Mouse (Mus musculus) forebrain, embryonic 13.5 days (tissue): ENCODE results near the gene Fryl. TPM values are rescaled to one million over a fixed set of nuclear protein-coding genes. Genes with fewer than 3 reads are reported as not detected.

Experiments
- ATAC-seq: fragments of 200-750 bp; cut with Nextera tagmentation; 2 replicates; pipeline ENCODE4 v1.8.0; 2017
- H3K27ac ChIP-seq: fragments of 300-500 bp; sonication (generic); 2 replicates; pipeline ENCODE4 v1.5.1; 2015; ENCODE audit warnings: inconsistent platforms, mild to moderate bottlenecking, moderate library complexity
- H3K27me3 ChIP-seq: fragments of 300-500 bp; sonication (generic); 2 replicates; pipeline ENCODE4 v1.6.1; 2015; ENCODE audit warnings: mild to moderate bottlenecking, inconsistent platforms
- H3K36me3 ChIP-seq: fragments of 300-500 bp; sonication (generic); 2 replicates; pipeline ENCODE4 v1.6.1; 2015; ENCODE audit warnings: mild to moderate bottlenecking, inconsistent platforms; ENCODE audit not compliant: poor library complexity, severe bottlenecking
- H3K4me1 ChIP-seq: fragments of 300-500 bp; sonication (generic); 2 replicates; pipeline ENCODE4 v1.6.1; 2015; ENCODE audit warnings: inconsistent platforms
- H3K4me2 ChIP-seq: fragments of 300-500 bp; sonication (generic); 2 replicates; pipeline ENCODE4 v1.6.1; 2015; ENCODE audit warnings: inconsistent platforms, mild to moderate bottlenecking, moderate library complexity
- H3K4me3 ChIP-seq: fragments of 300-500 bp; sonication (generic); 2 replicates; pipeline ENCODE4 v1.5.1; 2015; ENCODE audit warnings: mild to moderate bottlenecking, inconsistent platforms
- H3K9ac ChIP-seq: fragments of 300-500 bp; sonication (generic); 2 replicates; pipeline ENCODE4 v1.6.1; 2015; ENCODE audit warnings: mild to moderate bottlenecking, inconsistent platforms
- H3K9me3 ChIP-seq: fragments of 300-500 bp; sonication (generic); replicated peaks from 2 replicates; pipeline ENCODE4 v1.6.1; 2016; ENCODE audit warnings: inconsistent platforms
- WGBS: fragments of 180-500 bp; shearing (Covaris S2); methylation state at CpG from one replicate; pipeline ENCODE4 v1.1.7; 2015; 5-methylcytosine and 5-hydroxymethylcytosine counted together
- polyA plus RNA-seq: library from polyadenylated mRNA; unstranded; fragments of >200 nt; fragmentation: Nextera tagmentation; extraction: Ambion mirVana; gene quantifications from 2 replicates; pipeline ENCODE4 v1.2.1, GENCODE M21; 2015

Fryl gene
- 46.1 and 46.7 TPM in 2 replicates for polyA plus RNA-seq

DNA sequence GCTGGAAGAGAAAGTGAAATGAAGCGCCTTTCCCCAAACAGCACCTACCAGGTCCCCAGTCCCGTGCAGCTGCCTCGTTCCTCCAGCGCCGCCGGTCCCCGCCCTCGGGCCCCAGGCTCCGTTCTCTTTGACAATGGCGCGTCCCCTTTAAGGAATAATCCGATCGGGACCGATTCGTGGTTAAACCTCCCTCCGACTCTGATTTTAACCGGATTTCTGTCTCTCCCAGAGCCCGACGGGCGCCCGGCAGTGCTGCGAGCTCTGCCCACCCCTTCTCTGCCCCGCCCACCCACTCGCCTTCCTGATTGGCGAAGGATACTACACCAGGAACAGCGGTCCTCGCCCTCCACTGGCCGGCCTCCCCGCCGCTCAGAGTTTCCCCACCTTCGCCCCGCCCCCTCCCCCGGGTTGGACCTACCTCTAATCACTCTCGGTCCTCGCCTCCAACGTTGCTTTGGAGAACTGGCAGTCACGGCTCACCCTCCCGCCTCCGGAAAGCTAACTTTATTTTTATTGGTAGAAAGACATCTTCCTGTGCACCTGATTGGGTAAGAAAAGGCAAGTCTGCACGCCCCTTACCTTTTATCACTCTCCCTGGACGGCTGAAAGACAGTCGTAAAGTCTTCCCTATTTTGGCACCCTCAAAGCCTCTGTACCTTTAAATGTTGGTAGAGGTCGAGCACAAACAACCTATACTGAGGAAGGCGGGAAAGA, at the start of gene Fryl:
TSS of gene Fryl (minus strand) at position 268 of the 714 bp plus-strand sequence.
- under 1% methylated on average over 44 of the region's 44 CpGs for WGBS
- H3K36me3 ChIP-seq, result no peaks in the 10 kb centered on the region
- H3K4me1 ChIP-seq, result peaks cover 22% of the 10 kb centered on the region
- H3K4me2 ChIP-seq, result peak within 1 kb of the TSS; percentile 73
- H3K27ac ChIP-seq, result peak within 1 kb of the TSS; percentile 97
- H3K9me3 ChIP-seq, result no peaks in the 10 kb centered on the region
- H3K27me3 ChIP-seq, result no peaks in the 10 kb centered on the region
- H3K9ac ChIP-seq, result peak within 1 kb of the TSS; percentile 94
- ATAC-seq, result peak; percentile 99
- peak within 1 kb of the TSS; percentile 96 for H3K4me3 ChIP-seq

DNA sequence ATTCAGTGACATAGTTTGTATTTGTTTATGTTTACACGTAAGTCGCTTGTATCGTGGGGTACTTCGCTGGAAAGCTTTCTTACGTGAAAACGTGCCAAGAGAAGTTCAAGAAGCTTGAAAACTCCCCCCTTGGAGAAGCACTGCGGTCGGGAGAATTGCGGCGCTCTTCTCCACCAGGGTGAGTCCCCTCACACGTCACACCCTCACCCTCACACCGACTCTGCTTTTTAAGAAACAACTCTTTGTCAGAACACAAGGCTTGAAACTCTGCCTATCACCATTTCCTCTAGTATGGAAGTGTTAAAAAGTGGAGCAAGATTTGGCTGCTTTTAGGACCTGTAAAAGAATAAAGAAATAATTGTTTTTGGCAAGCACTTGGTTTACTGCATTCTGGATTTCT, 48.1 kb upstream of the Fryl start:
- Histone ChIP-seq H3K9ac (no peak overlapping the region), H3K27ac (no peak overlapping the region), H3K9me3 (no peaks in the 10 kb centered on the region), H3K4me2 (no peak overlapping the region), H3K4me1 (no peaks in the 10 kb centered on the region), H3K27me3 (no peaks in the 10 kb centered on the region), H3K4me3 (no peak overlapping the region), H3K36me3 (peaks cover 75% of the 10 kb centered on the region)
- no peak for ATAC-seq
- WGBS, result 89% methylated on average over 12 of the region's 12 CpGs

DNA sequence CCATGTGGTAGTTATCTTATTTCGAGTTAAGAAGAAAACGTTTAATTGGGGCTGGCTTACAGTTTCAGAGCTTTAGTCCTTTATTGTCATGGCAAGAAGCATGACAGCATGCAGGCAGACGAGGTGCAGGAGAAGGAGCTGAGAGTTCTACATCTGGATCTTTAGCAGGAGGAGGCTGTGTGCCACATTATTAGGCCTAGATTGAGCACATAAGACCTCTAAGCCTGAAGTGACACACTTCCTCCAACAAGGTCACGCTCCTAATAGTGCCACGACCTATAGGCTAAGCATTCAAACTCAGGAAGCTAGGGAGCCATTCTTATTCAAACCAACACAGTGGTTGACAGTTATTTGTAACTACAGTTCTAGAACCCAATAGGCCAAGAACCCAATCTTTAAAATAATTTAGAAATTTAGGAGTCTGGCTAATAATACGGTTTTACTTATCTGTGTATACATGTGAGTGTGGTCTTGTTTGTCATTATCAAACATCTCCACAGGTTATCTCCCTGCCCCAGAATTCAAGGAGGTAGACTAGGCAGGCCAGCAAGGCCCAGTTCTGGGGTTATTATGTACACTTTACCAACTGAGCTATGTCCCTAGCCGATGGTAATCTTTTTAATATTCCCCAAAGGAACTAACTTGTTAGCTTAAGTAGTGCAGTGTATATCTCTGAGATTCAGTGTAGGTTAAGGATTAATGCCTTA, 45.3 kb upstream of the Fryl start:
- Histone ChIP-seq H3K4me1 (no peaks in the 10 kb centered on the region), H3K9me3 (no peaks in the 10 kb centered on the region), H3K27me3 (no peaks in the 10 kb centered on the region), H3K4me3 (no peak overlapping the region), H3K4me2 (no peak overlapping the region), H3K36me3 (peaks cover 61% of the 10 kb centered on the region), H3K27ac (no peak overlapping the region), H3K9ac (no peak overlapping the region)
- 93% methylated on average over 7 of the region's 7 CpGs for WGBS
- no peak for ATAC-seq

DNA sequence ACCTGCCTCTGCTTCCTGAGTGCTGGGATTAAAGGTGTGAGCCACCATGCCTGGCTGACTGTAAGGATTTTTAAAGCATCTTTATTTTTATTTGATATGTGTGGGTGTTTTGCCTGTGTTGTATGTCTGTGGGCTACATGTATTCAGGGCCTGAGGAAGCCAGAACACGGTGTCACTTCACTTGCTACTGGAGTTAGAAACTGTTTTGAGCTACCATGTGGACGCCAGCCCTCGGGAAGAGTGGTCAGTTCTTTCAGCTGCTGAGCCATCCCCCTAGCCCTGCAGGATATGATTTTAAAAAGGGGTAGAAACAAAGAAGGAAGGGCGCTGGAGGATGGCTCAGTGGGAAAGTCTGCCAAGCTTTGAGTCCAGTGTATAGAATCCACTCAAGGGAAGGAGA, 39.5 kb upstream of the Fryl start:
- H3K27me3 ChIP-seq, result no peaks in the 10 kb centered on the region
- peaks cover 16% of the 10 kb centered on the region for H3K4me1 ChIP-seq
- H3K36me3 ChIP-seq, result peaks cover 36% of the 10 kb centered on the region
- H3K9me3 ChIP-seq, result no peaks in the 10 kb centered on the region
- WGBS, result 79% methylated on average over 4 of the region's 4 CpGs
- no peak overlapping the region for H3K9ac ChIP-seq
- no peak for ATAC-seq
- no peak overlapping the region for H3K4me3 ChIP-seq
- no peak overlapping the region for H3K27ac ChIP-seq
- no peak overlapping the region for H3K4me2 ChIP-seq

DNA sequence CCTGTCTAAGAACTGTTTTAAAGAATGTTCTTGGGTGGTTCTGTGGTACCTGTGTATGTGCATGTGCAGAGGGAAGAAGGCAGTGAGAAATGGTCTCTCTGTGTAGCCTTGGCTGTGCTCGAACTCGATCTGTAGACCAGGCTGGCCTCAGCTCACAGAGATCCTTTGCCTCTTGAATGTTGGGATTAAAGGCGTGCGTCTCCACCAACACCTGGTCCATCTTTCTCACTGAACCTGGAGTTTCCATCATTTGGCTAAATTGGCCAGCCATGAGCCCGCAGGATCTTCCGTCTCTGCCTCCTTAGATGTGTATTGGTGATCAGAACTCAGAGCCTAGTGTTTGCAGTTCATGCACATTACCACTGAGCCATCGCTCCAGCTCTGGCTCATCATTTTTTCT, 38.6 kb upstream of the Fryl start:
- ATAC-seq, result no peak
- H3K9ac ChIP-seq, result no peak overlapping the region
- H3K4me3 ChIP-seq, result no peak overlapping the region
- no peaks in the 10 kb centered on the region for H3K27me3 ChIP-seq
- WGBS, result 96% methylated on average over 7 of the region's 7 CpGs
- H3K27ac ChIP-seq, result no peak overlapping the region
- no peak overlapping the region for H3K4me2 ChIP-seq
- H3K4me1 ChIP-seq, result peaks cover 16% of the 10 kb centered on the region
- no peaks in the 10 kb centered on the region for H3K9me3 ChIP-seq
- peaks cover 28% of the 10 kb centered on the region for H3K36me3 ChIP-seq

DNA sequence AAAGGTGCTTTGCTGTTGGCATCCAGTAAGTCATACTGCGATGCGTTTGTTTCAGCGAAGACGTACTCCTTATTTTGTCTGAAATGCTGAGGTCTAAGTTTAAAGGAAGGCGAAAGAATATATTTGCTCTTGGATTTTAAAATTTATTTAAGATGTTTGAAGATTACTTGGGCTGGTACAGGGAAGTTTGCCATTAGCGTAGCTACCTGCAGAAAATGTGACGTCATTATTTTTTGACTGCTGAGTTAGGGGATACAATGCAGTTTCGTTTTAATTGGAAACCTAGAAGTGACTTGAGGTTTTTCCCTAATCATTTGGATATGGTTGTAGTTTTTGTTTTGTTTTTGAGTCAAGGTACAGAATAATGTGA, 37.0 kb upstream of the Fryl start:
- 13% methylated on average over 8 of the region's 8 CpGs for WGBS

DNA sequence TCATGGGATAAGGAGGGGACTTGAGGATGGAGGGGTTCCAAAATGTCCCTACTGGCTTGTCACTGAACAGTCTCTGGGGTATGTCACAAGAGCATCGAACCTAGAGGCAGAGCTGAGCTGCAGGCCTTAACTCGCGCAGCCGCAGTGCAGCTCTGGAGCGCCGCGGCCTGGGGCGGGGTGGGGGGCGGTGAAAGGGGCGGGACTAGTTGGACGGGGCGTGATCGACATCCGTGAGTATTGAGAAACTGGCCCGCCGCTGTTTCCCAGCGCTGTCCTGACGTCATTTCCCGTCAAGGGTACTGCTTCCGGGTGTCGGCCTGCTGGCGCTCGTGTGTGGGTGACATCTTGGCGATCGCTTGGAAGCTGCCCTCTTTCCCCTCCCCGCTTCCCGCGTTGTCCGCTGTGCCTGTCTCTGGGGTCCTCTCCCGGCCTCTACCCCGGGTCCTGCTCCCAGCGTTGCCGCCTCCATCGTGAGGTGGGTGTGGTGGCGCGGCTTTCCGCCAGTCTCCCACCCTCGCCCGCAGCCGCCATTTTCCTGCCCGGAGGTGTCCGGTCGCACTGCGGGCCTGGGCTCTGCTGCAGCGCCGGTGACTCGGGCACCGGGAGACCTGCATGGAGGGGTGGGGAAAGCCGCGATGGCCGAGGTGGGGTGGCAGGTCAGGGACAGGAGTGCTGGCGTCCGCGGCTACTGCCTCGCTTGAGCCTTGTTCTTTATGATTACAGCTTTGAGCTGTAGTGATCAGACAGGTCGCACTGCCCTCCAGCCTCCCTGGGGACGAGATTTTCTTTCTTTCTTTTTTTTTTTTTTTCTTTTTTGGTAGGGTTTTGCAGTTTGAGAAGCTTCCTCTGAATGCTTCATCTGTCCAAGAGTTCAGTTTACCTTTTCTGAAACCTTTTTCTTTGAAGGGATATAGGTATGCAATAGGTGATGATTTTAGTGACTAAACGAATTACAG, 36.4 kb upstream of the Fryl start, which contains the start of gene Ociad1:
TSS of gene Ociad1 (plus strand) at position 283 of the 956 bp plus-strand sequence.
- H3K4me3 ChIP-seq, result peak within 1 kb of the TSS; percentile 59
- under 1% methylated on average over 58 of the region's 58 CpGs for WGBS
- peak; percentile 99 for ATAC-seq
- no peaks in the 10 kb centered on the region for H3K9me3 ChIP-seq
- H3K9ac ChIP-seq, result peak within 1 kb of the TSS; percentile 80
- H3K36me3 ChIP-seq, result peaks cover 21% of the 10 kb centered on the region
- H3K27me3 ChIP-seq, result no peaks in the 10 kb centered on the region
- peak within 1 kb of the TSS; percentile 91 for H3K27ac ChIP-seq
- peak within 1 kb of the TSS; percentile 78 for H3K4me2 ChIP-seq
- H3K4me1 ChIP-seq, result peaks cover 16% of the 10 kb centered on the region

More for the DNA sequence above, 37.0 kb upstream of the Fryl start:
- Histone ChIP-seq H3K9ac (peak overlapping the region; percentile 80), H3K27me3 (no peaks in the 10 kb centered on the region), H3K36me3 (peaks cover 24% of the 10 kb centered on the region), H3K9me3 (no peaks in the 10 kb centered on the region), H3K4me3 (peak overlapping the region; percentile 59), H3K27ac (no peak overlapping the region; the same call in 1 of the 2 replicates), H3K4me1 (peaks cover 16% of the 10 kb centered on the region), H3K4me2 (peak overlapping the region; percentile 78)
- ATAC-seq, result no peak

DNA sequence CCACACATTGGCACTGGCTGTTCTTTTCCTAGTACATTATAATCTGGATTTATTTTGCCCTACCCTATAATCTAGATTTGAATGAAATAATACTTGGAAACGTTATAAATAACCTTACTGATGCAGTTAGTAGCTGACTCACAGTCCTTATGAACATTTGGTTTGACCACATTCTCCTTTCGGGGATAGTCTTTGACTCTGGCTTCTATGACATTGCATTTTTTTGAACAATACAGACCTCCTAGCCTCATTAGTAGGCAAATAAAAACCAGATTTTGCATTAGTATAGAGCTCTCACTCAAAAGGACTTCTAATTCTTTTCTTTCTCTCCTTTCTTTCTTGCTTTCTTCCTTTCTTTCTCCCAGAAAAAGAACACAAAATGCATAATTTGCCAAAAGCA, 33.5 kb upstream of the Fryl start:
- ATAC-seq, result no peak
- Histone ChIP-seq H3K4me3 (no peak overlapping the region), H3K27ac (no peak overlapping the region), H3K9ac (no peak overlapping the region), H3K4me1 (peaks cover 11% of the 10 kb centered on the region), H3K4me2 (no peak overlapping the region), H3K36me3 (peaks cover 2% of the 10 kb centered on the region), H3K9me3 (no peaks in the 10 kb centered on the region), H3K27me3 (no peaks in the 10 kb centered on the region)
- 58% methylated on average over 2 of the region's 2 CpGs for whole genome bisulfite sequencing

DNA sequence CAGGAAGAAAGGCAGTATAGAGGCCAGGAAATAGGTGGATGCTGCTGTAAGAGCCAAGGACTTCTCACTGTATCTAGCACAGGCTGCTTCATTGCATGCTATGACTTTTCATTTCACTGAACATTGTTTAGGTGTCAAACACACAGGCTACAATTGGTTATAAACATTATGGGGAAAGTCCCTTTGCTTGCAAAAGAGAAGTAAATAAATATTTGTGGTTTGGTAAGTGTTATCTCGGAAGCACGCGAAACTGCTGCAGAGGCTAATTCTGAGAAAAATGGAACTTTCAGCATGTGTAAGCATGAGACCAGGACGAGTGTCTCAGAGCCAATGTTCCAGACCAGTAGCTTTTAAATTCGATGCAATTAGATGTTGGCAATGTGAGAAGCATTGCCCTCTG, 30.2 kb upstream of the Fryl start:
- Histone ChIP-seq H3K27me3 (no peaks in the 10 kb centered on the region), H3K27ac (no peak overlapping the region), H3K4me1 (no peaks in the 10 kb centered on the region), H3K36me3 (no peaks in the 10 kb centered on the region), H3K9me3 (no peaks in the 10 kb centered on the region), H3K4me2 (no peak overlapping the region), H3K9ac (no peak overlapping the region), H3K4me3 (no peak overlapping the region)
- no peak for ATAC-seq
- 92% methylated on average over 5 of the region's 5 CpGs for WGBS

DNA sequence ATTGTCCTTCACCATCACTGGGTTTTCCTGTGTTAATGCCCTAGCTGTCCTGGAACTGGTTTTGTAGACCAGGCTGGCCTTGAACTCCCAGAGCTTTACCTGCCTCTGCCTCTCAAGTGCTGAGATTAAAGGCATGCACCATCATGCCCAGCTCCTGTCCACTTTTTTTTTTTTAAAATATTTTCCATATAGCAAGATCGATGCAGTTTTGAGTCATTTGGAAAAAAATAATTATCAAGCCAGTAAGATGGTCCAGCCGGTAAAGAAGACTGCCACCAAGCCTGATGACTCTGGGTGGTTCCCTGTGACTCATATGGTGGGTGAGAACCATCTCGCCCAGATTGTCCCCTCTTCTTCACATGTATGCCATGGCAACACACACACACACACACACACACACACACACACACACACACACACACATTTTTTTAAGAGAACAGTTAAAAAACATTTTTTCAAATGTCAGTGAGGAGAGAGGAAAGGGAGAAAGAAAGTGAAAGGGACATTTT, 29.1 kb upstream of the Fryl start:
- no peak for ATAC-seq
- H3K27me3 ChIP-seq, result no peaks in the 10 kb centered on the region
- no peak overlapping the region for H3K4me3 ChIP-seq
- no peak overlapping the region for H3K27ac ChIP-seq
- no peaks in the 10 kb centered on the region for H3K4me1 ChIP-seq
- no peak overlapping the region for H3K9ac ChIP-seq
- no peaks in the 10 kb centered on the region for H3K9me3 ChIP-seq
- H3K4me2 ChIP-seq, result no peak overlapping the region
- 89% methylated on average over 3 of the region's 3 CpGs for WGBS
- H3K36me3 ChIP-seq, result no peaks in the 10 kb centered on the region

DNA sequence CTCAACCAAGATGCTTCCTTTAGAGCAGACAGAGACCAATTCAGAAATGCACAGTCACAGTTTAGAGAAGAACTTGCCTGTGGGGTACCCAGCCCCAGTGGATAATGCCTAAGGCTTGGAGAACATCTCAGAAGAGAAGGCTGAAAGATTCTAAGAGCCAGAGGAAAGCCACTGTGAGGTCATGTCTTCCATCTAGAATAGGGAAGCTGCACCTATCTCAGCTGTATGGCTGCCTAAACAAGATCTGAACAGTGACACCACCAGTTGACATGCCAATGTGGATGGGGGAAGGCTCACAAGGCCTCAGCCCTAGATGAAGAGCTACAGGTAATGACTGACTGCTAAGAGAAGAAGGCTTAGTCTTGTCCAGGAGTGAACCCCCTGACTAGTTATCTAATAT, 27.6 kb upstream of the Fryl start:
- Histone ChIP-seq H3K4me2 (no peak overlapping the region), H3K4me1 (peaks cover 7% of the 10 kb centered on the region; the same call in 1 of the 2 replicates), H3K36me3 (no peaks in the 10 kb centered on the region), H3K27ac (no peak overlapping the region), H3K27me3 (no peaks in the 10 kb centered on the region), H3K9me3 (no peaks in the 10 kb centered on the region), H3K4me3 (no peak overlapping the region), H3K9ac (no peak overlapping the region)
- ATAC-seq, result no peak

DNA sequence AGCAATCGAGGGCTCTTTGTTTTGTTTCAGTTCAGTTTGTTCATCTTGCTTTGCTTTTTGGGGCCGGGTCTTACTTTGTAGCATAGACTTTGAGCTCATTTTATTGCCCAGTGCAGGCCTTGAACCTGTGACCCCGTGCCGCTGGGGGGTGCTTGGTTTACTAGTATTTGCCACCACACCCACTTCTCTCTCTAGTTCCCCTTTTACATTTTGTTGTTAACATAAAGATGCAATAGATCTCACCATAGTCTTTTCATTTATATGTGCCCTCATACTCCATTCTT, 24.1 kb upstream of the Fryl start:
- 79% methylated on average over 4 of the region's 4 CpGs for WGBS
- H3K36me3 ChIP-seq, result no peaks in the 10 kb centered on the region
- ATAC-seq, result no peak

More for the DNA sequence above, 24.1 kb upstream of the Fryl start:
- H3K9me3 ChIP-seq, result no peaks in the 10 kb centered on the region
- H3K27ac ChIP-seq, result no peak overlapping the region
- no peak overlapping the region for H3K9ac ChIP-seq
- H3K27me3 ChIP-seq, result no peaks in the 10 kb centered on the region
- no peak overlapping the region for H3K4me2 ChIP-seq
- H3K4me1 ChIP-seq, result peaks cover 7% of the 10 kb centered on the region; the same call in 1 of the 2 replicates
- H3K4me3 ChIP-seq, result no peak overlapping the region
